Mouse (Mus musculus): ENCODE data around the gene Ece1. TPM values are rescaled to one million over a fixed set of nuclear protein-coding genes. Genes with fewer than 3 reads are reported as not detected.

Ece1 gene
- polyA plus RNA-seq, 2 experiments = 11.4 to 15.9 TPM

- 51% methylated on average over 4 of the region's 4 CpGs for WGBS (ENCODE audit: insufficient replicate concordance)
- H3K9ac ChIP-seq (replicated peaks) = no peak overlapping the region
These were observed 15.4 kb downstream of the Ece1 start for GRCm38 (mm10) chr4:137877432-137877881.

GRCm38 (mm10) chr4:137879383-137880156, 17.5 kb downstream of the Ece1 start:
- TF ChIP-seq EP300 (IDR thresholded peaks at IDR 0.05; ENCODE audit: low read depth) = no peak
- no peak for TF ChIP-seq CTCF (IDR thresholded peaks at IDR 0.05; ENCODE audit: low read depth)
- no peaks in the 10 kb centered on the region for H3K36me3 ChIP-seq (replicated peaks; ENCODE audit: control insufficient read depth, insufficient read depth, low read depth)
- no peaks in the 10 kb centered on the region for H3K9me3 ChIP-seq (ENCODE audit: control insufficient read depth, low read length)
- no peak overlapping the region for H3K4me3 ChIP-seq (ENCODE audit: insufficient read depth in 1 of 2, low read depth in 2 of 2, low read length in 2 of 2)
- H3K27me3 ChIP-seq (ENCODE audit: control insufficient read depth, insufficient read depth, low read length) = no peaks in the 10 kb centered on the region
- no peak overlapping the region for H3K9ac ChIP-seq (replicated peaks)
- 64% methylated on average over 8 of the region's 8 CpGs for WGBS (ENCODE audit: insufficient replicate concordance)
- no peak overlapping the region for H3K27ac ChIP-seq
- H3K4me1 ChIP-seq (replicated peaks; ENCODE audit: control insufficient read depth in 2 of 2, insufficient read depth in 2 of 2, low read length in 1 of 2) = peaks cover 3 to 15% of the 10 kb centered on the region in 2 experiments; a peak in 3 of 4 replicates
- ATAC-seq (ENCODE audit: insufficient read depth) (no peak), DNase-seq (ENCODE audit: low read depth in 3 of 3, low spot score in 3 of 3) (no peak)
- no peak overlapping the region for H3K4me2 ChIP-seq (ENCODE audit: low read depth)

More at GRCm38 (mm10) chr4:137877432-137877881, 15.4 kb downstream of the Ece1 start:
- no peaks in the 10 kb centered on the region for H3K36me3 ChIP-seq (replicated peaks; ENCODE audit: control insufficient read depth, insufficient read depth, low read depth)
- DNase-seq (ENCODE audit: low read depth in 3 of 3, low spot score in 3 of 3) (no peak), ATAC-seq (ENCODE audit: insufficient read depth) (no peak)
- no peaks in the 10 kb centered on the region for H3K27me3 ChIP-seq (ENCODE audit: control insufficient read depth, insufficient read depth, low read length)
- no peak for TF ChIP-seq EP300 (IDR thresholded peaks at IDR 0.05; ENCODE audit: low read depth)
- no peak for TF ChIP-seq CTCF (IDR thresholded peaks at IDR 0.05; ENCODE audit: low read depth)
- no peak overlapping the region for H3K4me2 ChIP-seq (ENCODE audit: low read depth)
- no peaks in the 10 kb centered on the region for H3K9me3 ChIP-seq (ENCODE audit: control insufficient read depth, low read length)
- no peak overlapping the region for H3K4me3 ChIP-seq (ENCODE audit: insufficient read depth in 1 of 2, low read depth in 2 of 2, low read length in 2 of 2)
- no peak overlapping the region for H3K27ac ChIP-seq
- peaks cover 3 to 18% of the 10 kb centered on the region in 2 experiments; a peak in 3 of 4 replicates for H3K4me1 ChIP-seq (replicated peaks; ENCODE audit: control insufficient read depth in 2 of 2, insufficient read depth in 2 of 2, low read length in 1 of 2)

GRCm38 (mm10) chr4:137881445-137881844, 19.4 kb downstream of the Ece1 start:
- ATAC-seq (ENCODE audit: insufficient read depth) (peak; percentile 58; the same call in 1 of the 2 replicates), DNase-seq (ENCODE audit: low read depth in 3 of 3, low spot score in 3 of 3) (no peak)
- peak overlapping the region; percentile 13; the same call in 1 of the 2 replicates for H3K4me2 ChIP-seq (ENCODE audit: low read depth)
- no peak overlapping the region for H3K27ac ChIP-seq
- H3K27me3 ChIP-seq (ENCODE audit: control insufficient read depth, insufficient read depth, low read length) = no peaks in the 10 kb centered on the region
- peaks cover 3 to 15% of the 10 kb centered on the region in 2 experiments; a peak in 3 of 4 replicates for H3K4me1 ChIP-seq (replicated peaks; ENCODE audit: control insufficient read depth in 2 of 2, insufficient read depth in 2 of 2, low read length in 1 of 2)
- H3K4me3 ChIP-seq (ENCODE audit: insufficient read depth in 1 of 2, low read depth in 2 of 2, low read length in 2 of 2) = no peak overlapping the region
- no peaks in the 10 kb centered on the region for H3K36me3 ChIP-seq (replicated peaks; ENCODE audit: control insufficient read depth, insufficient read depth, low read depth)
- H3K9me3 ChIP-seq (ENCODE audit: control insufficient read depth, low read length) = no peaks in the 10 kb centered on the region
- 37% methylated on average over 8 of the region's 8 CpGs for WGBS (ENCODE audit: insufficient replicate concordance)
- TF ChIP-seq EP300 (IDR thresholded peaks at IDR 0.05; ENCODE audit: low read depth) (no peak), CTCF (IDR thresholded peaks at IDR 0.05; ENCODE audit: low read depth) (no peak)
- H3K9ac ChIP-seq (replicated peaks) = no peak overlapping the region

GRCm38 (mm10) chr4:137882663-137883062, 20.6 kb downstream of the Ece1 start:
- Histone ChIP-seq H3K4me2 (ENCODE audit: low read depth) (no peak overlapping the region), H3K36me3 (replicated peaks; ENCODE audit: control insufficient read depth, insufficient read depth, low read depth) (no peaks in the 10 kb centered on the region), H3K27me3 (ENCODE audit: control insufficient read depth, insufficient read depth, low read length) (no peaks in the 10 kb centered on the region), H3K4me3 (ENCODE audit: insufficient read depth in 1 of 2, low read depth in 2 of 2, low read length in 2 of 2) (no peak overlapping the region), H3K9me3 (ENCODE audit: control insufficient read depth, low read length) (no peaks in the 10 kb centered on the region), H3K9ac (replicated peaks) (no peak overlapping the region), H3K4me1 (replicated peaks; ENCODE audit: control insufficient read depth in 2 of 2, insufficient read depth in 2 of 2, low read length in 1 of 2) (peaks cover 5 to 16% of the 10 kb centered on the region in 2 experiments), H3K27ac (no peak overlapping the region)
- WGBS (ENCODE audit: insufficient replicate concordance) = 81% methylated on average over 9 of the region's 9 CpGs
- TF ChIP-seq CTCF (IDR thresholded peaks at IDR 0.05; ENCODE audit: low read depth) (no peak), EP300 (IDR thresholded peaks at IDR 0.05; ENCODE audit: low read depth) (no peak)
- ATAC-seq (ENCODE audit: insufficient read depth) (no peak), DNase-seq (ENCODE audit: low read depth in 3 of 3, low spot score in 3 of 3) (no peak)

DNA sequence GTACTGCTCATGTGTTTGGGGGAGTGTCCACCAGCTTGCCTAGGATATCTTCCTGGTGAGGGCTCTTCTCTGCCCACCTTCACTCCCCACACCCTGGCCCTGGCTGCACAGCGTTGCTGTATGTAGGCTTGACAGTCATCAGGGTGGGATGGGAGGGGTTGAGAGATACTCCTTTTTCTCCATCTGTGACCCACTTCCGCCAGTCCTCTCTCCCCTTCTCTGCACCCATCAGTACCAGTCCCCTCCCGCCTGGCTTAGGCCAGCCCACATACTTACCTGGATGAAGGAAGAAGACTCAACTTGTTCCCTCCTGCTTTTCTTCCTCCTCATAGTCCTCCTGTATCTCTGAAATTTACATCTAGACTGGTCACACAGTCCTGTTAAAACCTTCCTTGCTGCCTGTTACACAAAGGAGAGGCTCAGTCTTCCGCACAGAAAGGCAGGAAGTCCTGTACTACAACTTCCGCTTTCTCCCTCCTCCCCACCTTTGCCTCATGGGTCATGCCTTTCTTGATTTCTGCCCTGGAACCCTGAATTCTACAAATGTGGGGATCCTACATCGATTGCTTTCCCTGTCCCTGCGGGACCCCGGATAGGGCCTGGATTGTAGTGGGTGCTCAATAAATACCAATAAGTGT, 21.6 kb downstream of the Ece1 start:
- Histone ChIP-seq H3K27me3 (ENCODE audit: control insufficient read depth, insufficient read depth, low read length) (no peaks in the 10 kb centered on the region), H3K9ac (replicated peaks) (no peak overlapping the region), H3K4me1 (replicated peaks; ENCODE audit: control insufficient read depth in 2 of 2, insufficient read depth in 2 of 2, low read length in 1 of 2) (peaks cover 9 to 24% of the 10 kb centered on the region in 2 experiments), H3K36me3 (replicated peaks; ENCODE audit: control insufficient read depth, insufficient read depth, low read depth) (no peaks in the 10 kb centered on the region), H3K4me2 (ENCODE audit: low read depth) (no peak overlapping the region), H3K27ac (no peak overlapping the region), H3K4me3 (ENCODE audit: insufficient read depth in 1 of 2, low read depth in 2 of 2, low read length in 2 of 2) (no peak overlapping the region), H3K9me3 (ENCODE audit: control insufficient read depth, low read length) (no peaks in the 10 kb centered on the region)
- DNase-seq (ENCODE audit: low read depth in 3 of 3, low spot score in 3 of 3) (no peak), ATAC-seq (ENCODE audit: insufficient read depth) (no peak)
- WGBS (ENCODE audit: insufficient replicate concordance) = 65% methylated on average over 8 of the region's 8 CpGs
- TF ChIP-seq CTCF (IDR thresholded peaks at IDR 0.05; ENCODE audit: low read depth) (no peak), EP300 (IDR thresholded peaks at IDR 0.05; ENCODE audit: low read depth) (no peak)
